Mouse (Mus musculus): ENCODE measurements around the gene Auts2. TPM values are rescaled to one million over a fixed set of nuclear protein-coding genes. Genes with fewer than 3 reads are reported as not detected.
A peak's percentile ranks its signal among the peaks of the same experiment; 100 is the strongest.

Auts2 gene
- total RNA-seq, 2 experiments from 2014 or later: 24.7 to 47.4 TPM

GRCm38 (mm10) chr5:131650381-131650891 lies 892.7 kb downstream of the Auts2 start:
- DNase-seq: peak; percentile 27

GRCm38 (mm10) chr5:131647683-131648119 lies 895.4 kb downstream of the Auts2 start:
- DNase-seq: peak; percentile 31

GRCm38 (mm10) chr5:131647104-131647682 lies 896.0 kb downstream of the Auts2 start:
- DNase-seq: no peak

GRCm38 (mm10) chr5:131646192-131646775 lies 896.9 kb downstream of the Auts2 start:
- DNase-seq: no peak

GRCm38 (mm10) chr5:131645341-131646191 lies 897.6 kb downstream of the Auts2 start:
- no peak for DNase-seq

GRCm38 (mm10) chr5:131644331-131644730 lies 898.8 kb downstream of the Auts2 start:
- DNase-seq: no peak

- DNase-seq: no peak
These were observed 899.7 kb downstream of the Auts2 start for GRCm38 (mm10) chr5:131643176-131644174.

GRCm38 (mm10) chr5:131642752-131643151 lies 900.4 kb downstream of the Auts2 start:
- no peak for DNase-seq

GRCm38 (mm10) chr5:131636431-131636830 lies 906.7 kb downstream of the Auts2 start:
- DNase-seq: no peak

GRCm38 (mm10) chr5:131634731-131635130 lies 908.4 kb downstream of the Auts2 start:
- no peak for DNase-seq

GRCm38 (mm10) chr5:131631998-131632379 lies 911.2 kb downstream of the Auts2 start:
- no peak for DNase-seq

- DNase-seq: no peak
These were observed 911.8 kb downstream of the Auts2 start for GRCm38 (mm10) chr5:131631038-131631997.

GRCm38 (mm10) chr5:131630577-131630976 lies 912.6 kb downstream of the Auts2 start:
- no peak for DNase-seq

- DNase-seq: peak; percentile 48
These were observed 926.8 kb downstream of the Auts2 start for GRCm38 (mm10) chr5:131616113-131616876.

- no peak for DNase-seq
These were observed 928.9 kb downstream of the Auts2 start for GRCm38 (mm10) chr5:131614238-131614637.

- no peak for DNase-seq
These were observed 929.8 kb downstream of the Auts2 start for GRCm38 (mm10) chr5:131613301-131613700.

- no peak for DNase-seq
These were observed 932.4 kb downstream of the Auts2 start for GRCm38 (mm10) chr5:131610702-131611101.

GRCm38 (mm10) chr5:131606786-131607185 lies 936.4 kb downstream of the Auts2 start:
- DNase-seq: no peak

GRCm38 (mm10) chr5:131601934-131602692 lies 941.0 kb downstream of the Auts2 start:
- no peak for DNase-seq
